Mouse (Mus musculus) heart, postnatal 0 days (tissue): Measurements from ENCODE around the gene Trim67. TPM values are rescaled to one million over a fixed set of nuclear protein-coding genes. Genes with fewer than 3 reads are reported as not detected.
"Not testable (repeated sequence)": the region's sequence is repeated elsewhere in the genome, so short reads cannot be mapped to it uniquely, and the experiment has no call there.

Source experiments
- ATAC-seq: fragments of 200-750 bp; cut with Nextera tagmentation; 2 replicates; pipeline ENCODE4 v1.8.0; 2017; ENCODE audit warnings: low read depth, moderate number of reproducible peaks, moderate library complexity; ENCODE audit not compliant: insufficient read depth
- DNase-seq: peaks from one replicate; pipeline ENCODE4 v3.0.0-alpha.2; 2016; ENCODE audit warnings: low spot score
- H3K27ac ChIP-seq: fragments of 300-500 bp; sonication (generic); 2 replicates; pipeline ENCODE4 v1.5.1; 2014; ENCODE audit warnings: low read depth, mild to moderate bottlenecking
- H3K27me3 ChIP-seq: fragments of 300-500 bp; sonication (generic); 2 replicates; pipeline ENCODE4 v1.6.1; 2014; ENCODE audit warnings: low read length, mixed read lengths; ENCODE audit not compliant: control insufficient read depth, insufficient read depth
- H3K36me3 ChIP-seq: fragments of 300-500 bp; sonication (generic); replicated peaks from 2 replicates; pipeline ENCODE4 v1.6.1; 2014; ENCODE audit warnings: low read length, mixed read lengths; ENCODE audit not compliant: control insufficient read depth, insufficient read depth
- H3K4me1 ChIP-seq: fragments of 300-500 bp; sonication (generic); 2 replicates; pipeline ENCODE4 v1.6.1; 2014; ENCODE audit warnings: antibody characterized with exemption; ENCODE audit not compliant: control insufficient read depth, insufficient read depth
- H3K4me2 ChIP-seq: fragments of 300-500 bp; sonication (generic); 2 replicates; pipeline ENCODE4 v1.6.1; 2014; ENCODE audit warnings: low read depth, mild to moderate bottlenecking, low read length, moderate library complexity
- H3K4me3 ChIP-seq: fragments of 300-500 bp; sonication (generic); 2 replicates; pipeline ENCODE4 v1.5.1; 2014; ENCODE audit warnings: low read depth, low read length
- H3K9ac ChIP-seq: fragments of 300-500 bp; sonication (generic); replicated peaks from 2 replicates; pipeline ENCODE4 v1.6.1; 2014; ENCODE audit warnings: low read depth, low read length, mixed read lengths
- H3K9me3 ChIP-seq: fragments of 300-500 bp; sonication (generic); replicated peaks from 2 replicates; pipeline ENCODE4 v1.6.1; 2016; ENCODE audit warnings: low read length; ENCODE audit not compliant: control insufficient read depth
- CTCF ChIP-seq: IDR thresholded peaks from 2 replicates; pipeline ENCODE4 v1.5.1; 2016; ENCODE audit warnings: antibody characterized with exemption, control low read depth, low read depth
- EP300 ChIP-seq: IDR thresholded peaks from 2 replicates; pipeline ENCODE4 v1.6.1; 2016; ENCODE audit warnings: antibody characterized with exemption, low read depth
- WGBS: fragments of 180-500 bp; shearing (Covaris S2); extraction: QIAGEN DNeasy Blood & Tissue Kit; methylation state at CpG from one replicate; pipeline ENCODE4 v1.1.7; 2014; 5-methylcytosine and 5-hydroxymethylcytosine counted together
- polyA plus RNA-seq: library from polyadenylated mRNA; unstranded; fragments of >200 nt; fragmentation: Nextera tagmentation; extraction: Ambion mirVana; gene quantifications from 2 replicates; pipeline ENCODE4 v1.2.1, GENCODE M21; 2015
- total RNA-seq: library from RNA; depleted of rRNA; stranded (reverse); fragments of >200 nt; gene quantifications from 2 replicates; pipeline ENCODE4 v1.2.3, GENCODE M21; 2014; ENCODE audit warnings: low replicate concordance

Trim67 gene
- total and polyA plus RNA-seq, 2 experiments from 2014 or later = 0.07 to 0.08 TPM

DNA sequence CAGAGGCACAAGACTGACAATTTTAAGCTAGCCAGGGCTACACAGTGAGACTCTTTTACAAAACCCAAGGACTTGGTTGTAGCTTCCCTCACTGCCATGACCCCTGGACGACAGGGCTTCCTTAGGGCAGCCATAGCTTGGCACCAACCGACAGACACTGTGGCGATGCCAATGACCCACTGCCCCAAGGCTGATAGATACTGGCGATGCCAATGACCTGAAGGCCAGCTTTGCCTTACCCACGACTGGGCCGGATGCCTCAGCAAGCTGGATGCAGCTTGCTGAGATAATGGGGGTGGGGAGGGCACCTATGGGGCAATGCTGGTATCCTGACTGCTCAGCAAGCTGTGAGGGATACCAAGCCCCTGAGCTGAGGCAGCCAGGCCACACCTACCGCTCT is 48.0 kb downstream of the Trim67 start:
- Histone ChIP-seq H3K4me2 (no peak overlapping the region), H3K4me3 (no peak overlapping the region), H3K36me3 (peaks cover 45% of the 10 kb centered on the region), H3K27me3 (no peaks in the 10 kb centered on the region), H3K9ac (no peak overlapping the region), H3K9me3 (no peaks in the 10 kb centered on the region), H3K27ac (no peak overlapping the region), H3K4me1 (no peaks in the 10 kb centered on the region)
- DNase-seq = peak; percentile 2
- ATAC-seq = no peak
- WGBS = 94% methylated on average over 7 of the region's 7 CpGs
- TF ChIP-seq EP300 = no peak
- no peak for TF ChIP-seq CTCF

DNA sequence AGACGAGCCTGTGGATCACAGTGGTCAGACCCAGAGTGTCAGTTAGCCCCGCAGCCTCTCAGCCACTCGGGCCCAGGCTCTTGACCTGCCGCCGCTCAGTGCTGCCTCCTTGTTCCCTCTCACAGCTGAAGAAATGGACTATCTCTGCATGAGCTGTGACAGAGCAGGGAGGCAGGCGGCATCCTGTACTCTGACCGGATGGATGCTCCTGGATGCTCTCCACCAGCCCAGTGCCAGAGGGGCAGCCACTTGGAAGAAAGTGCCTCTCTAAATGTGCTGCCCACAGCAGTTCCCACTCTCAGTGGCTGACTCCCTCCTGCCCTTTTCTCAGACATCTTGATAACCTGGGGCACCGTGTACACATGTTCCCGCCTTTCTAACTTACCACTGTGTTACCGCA is 48.9 kb downstream of the Trim67 start:
- Histone ChIP-seq H3K36me3 (peaks cover 45% of the 10 kb centered on the region), H3K27ac (no peak overlapping the region), H3K4me3 (no peak overlapping the region), H3K9me3 (no peaks in the 10 kb centered on the region), H3K27me3 (no peaks in the 10 kb centered on the region), H3K9ac (no peak overlapping the region), H3K4me1 (no peaks in the 10 kb centered on the region), H3K4me2 (no peak overlapping the region)
- ATAC-seq (no peak), DNase-seq (peak; percentile 2)
- 86% methylated on average over 10 of the region's 10 CpGs for WGBS
- no peak for TF ChIP-seq EP300
- TF ChIP-seq CTCF = no peak

DNA sequence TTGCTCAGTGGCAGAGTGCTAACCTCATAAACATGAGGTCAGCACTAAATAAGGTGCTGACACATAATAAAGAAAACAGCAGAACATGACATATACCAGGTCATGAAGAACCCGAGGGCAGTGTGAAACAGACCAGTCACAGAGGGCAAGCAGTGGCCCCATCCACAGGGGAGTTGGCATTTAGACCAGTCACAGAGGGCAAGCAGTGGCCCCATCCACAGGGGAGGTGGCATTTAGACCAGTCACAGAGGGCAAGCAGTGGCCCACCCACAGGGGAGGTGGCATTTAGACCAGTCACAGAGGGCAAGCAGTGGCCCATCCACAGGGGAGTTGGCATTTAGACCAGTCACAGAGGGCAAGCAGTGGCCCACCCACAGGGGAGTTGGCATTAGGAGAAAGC is 50.0 kb downstream of the Trim67 start:
- not testable (repeated sequence) for H3K9ac ChIP-seq, H3K4me1 ChIP-seq, H3K27me3 ChIP-seq, H3K9me3 ChIP-seq, H3K4me2 ChIP-seq, H3K4me3 ChIP-seq, ATAC-seq, H3K27ac ChIP-seq
- 39% methylated on average over 1 of the region's 1 CpGs for WGBS
- DNase-seq = peak; percentile 4
- peaks cover 43% of the 10 kb centered on the region for H3K36me3 ChIP-seq

- TF ChIP-seq CTCF (no peak), EP300 (no peak)
- ATAC-seq = no peak
- no peak overlapping the region for H3K4me2 ChIP-seq
- WGBS = 64% methylated on average over 3 of the region's 3 CpGs
- no peak overlapping the region for H3K4me3 ChIP-seq
- H3K36me3 ChIP-seq = peaks cover 21% of the 10 kb centered on the region
- H3K27me3 ChIP-seq = no peaks in the 10 kb centered on the region
- no peaks in the 10 kb centered on the region for H3K4me1 ChIP-seq
- no peak for DNase-seq
- no peak overlapping the region for H3K9ac ChIP-seq
- H3K9me3 ChIP-seq = no peaks in the 10 kb centered on the region
- no peak overlapping the region for H3K27ac ChIP-seq
Observed at GRCm38 (mm10) chr8:124845131-124845530, 52.2 kb downstream of the Trim67 start.

GRCm38 (mm10) chr8:124845573-124845972 is 52.7 kb downstream of the Trim67 start:
- no peak overlapping the region for H3K4me3 ChIP-seq
- H3K9me3 ChIP-seq = no peaks in the 10 kb centered on the region
- ATAC-seq (no peak), DNase-seq (no peak)
- 70% methylated on average over 5 of the region's 5 CpGs for WGBS
- TF ChIP-seq CTCF = no peak
- TF ChIP-seq EP300 = no peak
- H3K27me3 ChIP-seq = no peaks in the 10 kb centered on the region
- H3K27ac ChIP-seq = no peak overlapping the region
- H3K4me1 ChIP-seq = no peaks in the 10 kb centered on the region
- no peak overlapping the region for H3K9ac ChIP-seq
- peaks cover 17% of the 10 kb centered on the region for H3K36me3 ChIP-seq
- no peak overlapping the region for H3K4me2 ChIP-seq

DNA sequence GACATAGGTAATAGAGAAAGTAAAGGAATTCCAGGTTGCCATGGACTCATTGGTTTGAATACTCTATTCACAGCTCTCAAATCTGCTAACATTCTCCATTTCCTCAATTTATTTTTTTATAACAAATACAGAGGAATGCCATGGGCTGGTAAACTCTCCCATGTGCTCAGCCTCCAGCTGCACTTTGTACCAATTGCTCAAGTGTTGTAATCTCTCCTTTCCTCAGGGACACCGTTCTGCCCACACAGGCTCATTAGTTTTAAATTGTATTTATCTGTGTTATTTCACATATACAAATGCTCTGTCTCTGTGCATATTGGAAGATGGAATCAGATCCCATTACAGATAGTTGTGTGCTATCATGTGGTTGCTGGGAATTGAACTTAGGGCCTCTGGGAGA is 60.6 kb downstream of the Trim67 start:
- ATAC-seq = no peak
- Histone ChIP-seq H3K27me3 (no peaks in the 10 kb centered on the region), H3K4me3 (no peak overlapping the region), H3K36me3 (peaks cover 59% of the 10 kb centered on the region), H3K4me1 (no peaks in the 10 kb centered on the region), H3K9ac (no peak overlapping the region), H3K9me3 (peaks cover 26% of the 10 kb centered on the region), H3K4me2 (no peak overlapping the region), H3K27ac (no peak overlapping the region)
- 98% methylated on average over 1 of the region's 1 CpGs for WGBS
- DNase-seq = no peak
- no peak for TF ChIP-seq CTCF
- TF ChIP-seq EP300 = no peak
